Mouse (Mus musculus): Measurements from ENCODE around the gene Pex16. TPM values are rescaled to one million over a fixed set of nuclear protein-coding genes. Genes with fewer than 3 reads are reported as not detected.

Pex16 gene
- total RNA-seq, 4 experiments from 2014 or later: 17.0 to 19.5 (median 17.7) TPM

GRCm38 (mm10) chr2:92370375-92370774 lies 4.1 kb upstream of the Pex16 start:
- no peak for DNase-seq (ENCODE audit: low spot score in 2 of 2)

GRCm38 (mm10) chr2:92370821-92371805 lies 3.4 kb upstream of the Pex16 start:
- DNase-seq (ENCODE audit: low spot score in 2 of 2): no peak

GRCm38 (mm10) chr2:92371971-92372690 lies 2.3 kb upstream of the Pex16 start:
- no peak for DNase-seq (ENCODE audit: low spot score in 2 of 2)

- no peak for DNase-seq (ENCODE audit: low spot score in 2 of 2)
These were observed 1.6 kb upstream of the Pex16 start for GRCm38 (mm10) chr2:92372767-92373436.

GRCm38 (mm10) chr2:92373437-92373813 lies 1.1 kb upstream of the Pex16 start:
- no peak for DNase-seq (ENCODE audit: low spot score in 2 of 2)

GRCm38 (mm10) chr2:92375099-92375623 lies 685 bp downstream of the Pex16 start:
- peak; percentile 87 to 94 for DNase-seq (ENCODE audit: low spot score in 2 of 2)

- no peak for DNase-seq (ENCODE audit: low spot score in 2 of 2)
These were observed 1.3 kb downstream of the Pex16 start for GRCm38 (mm10) chr2:92375788-92376187.

- DNase-seq (ENCODE audit: low spot score in 2 of 2): no peak
These were observed 1.8 kb downstream of the Pex16 start for GRCm38 (mm10) chr2:92376300-92376699.

- DNase-seq (ENCODE audit: low spot score in 2 of 2): no peak
These were observed 2.8 kb downstream of the Pex16 start for GRCm38 (mm10) chr2:92377320-92377719.

- no peak for DNase-seq (ENCODE audit: low spot score in 2 of 2)
These were observed 5.5 kb downstream of the Pex16 start for GRCm38 (mm10) chr2:92379783-92380494.

- no peak for DNase-seq (ENCODE audit: low spot score in 2 of 2)
These were observed 6.1 kb downstream of the Pex16 start for GRCm38 (mm10) chr2:92380495-92381050.

- DNase-seq (ENCODE audit: low spot score in 2 of 2): no peak
These were observed 6.7 kb downstream of the Pex16 start for GRCm38 (mm10) chr2:92381161-92381560.

- DNase-seq (ENCODE audit: low spot score in 2 of 2): no peak
These were observed 7.6 kb downstream of the Pex16 start, which contains the start of gene 1700029I15Rik for GRCm38 (mm10) chr2:92381901-92382588. Gene 1700029I15Rik (plus strand): TSS chr2:92382538.

- DNase-seq (ENCODE audit: low spot score in 2 of 2): no peak
These were observed 8.3 kb downstream of the Pex16 start for GRCm38 (mm10) chr2:92382759-92383158.

GRCm38 (mm10) chr2:92384101-92384500 lies 9.6 kb downstream of the Pex16 start:
- DNase-seq (ENCODE audit: low spot score in 2 of 2): no peak

GRCm38 (mm10) chr2:92385113-92386051 lies 10.9 kb downstream of the Pex16 start:
- no peak for DNase-seq (ENCODE audit: low spot score in 2 of 2)

GRCm38 (mm10) chr2:92386821-92387570 lies 12.5 kb downstream of the Pex16 start:
- no peak for DNase-seq (ENCODE audit: low spot score in 2 of 2)

GRCm38 (mm10) chr2:92387646-92388045 lies 13.2 kb downstream of the Pex16 start:
- no peak for DNase-seq (ENCODE audit: low spot score in 2 of 2)
